Mouse (Mus musculus): Measurements from ENCODE around the gene Galnt6.

Galnt6 gene

DNA sequence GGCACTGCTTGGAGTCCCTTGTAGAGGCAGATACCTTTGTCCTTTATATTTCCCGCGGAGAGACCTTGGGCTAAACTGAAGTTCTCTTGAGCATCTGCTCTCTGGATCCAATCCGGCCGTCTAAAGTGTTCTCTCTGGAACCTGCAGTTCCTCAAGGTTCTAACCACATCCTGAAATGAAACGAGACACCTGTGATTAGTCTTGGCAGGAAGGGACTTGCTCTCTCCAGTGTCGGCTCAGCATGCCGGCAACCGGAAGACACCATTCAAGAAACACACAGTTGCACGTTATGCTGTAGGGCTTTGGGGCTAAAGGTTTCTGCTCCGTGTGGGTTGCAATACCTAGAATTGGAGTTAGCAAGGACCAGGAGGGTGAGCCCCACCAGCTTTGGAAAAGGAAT lies 9.1 kb downstream of the Galnt6 start:
- no peak for DNase-seq (ENCODE audit: low spot score)

DNA sequence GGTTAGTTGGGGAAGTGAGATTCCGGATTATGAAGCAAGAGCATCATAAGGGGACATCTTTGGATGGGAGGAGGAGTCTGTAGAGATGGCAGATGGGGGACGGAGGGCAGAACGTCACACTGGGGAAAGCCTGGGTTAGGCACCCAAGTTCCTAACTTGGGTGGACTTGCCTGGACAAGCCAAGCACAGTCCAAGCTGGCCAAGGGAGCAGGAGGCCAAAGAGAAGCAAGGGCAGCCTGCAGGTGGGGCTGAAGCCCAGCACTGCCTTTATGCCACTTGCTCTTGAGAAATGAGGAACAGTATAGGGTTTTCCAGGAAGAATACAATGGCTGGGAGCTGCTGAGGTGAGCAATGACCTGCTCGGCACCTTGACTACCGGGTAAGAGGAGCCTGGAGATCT lies 10.0 kb downstream of the Galnt6 start:
- no peak for DNase-seq (ENCODE audit: low spot score)

DNA sequence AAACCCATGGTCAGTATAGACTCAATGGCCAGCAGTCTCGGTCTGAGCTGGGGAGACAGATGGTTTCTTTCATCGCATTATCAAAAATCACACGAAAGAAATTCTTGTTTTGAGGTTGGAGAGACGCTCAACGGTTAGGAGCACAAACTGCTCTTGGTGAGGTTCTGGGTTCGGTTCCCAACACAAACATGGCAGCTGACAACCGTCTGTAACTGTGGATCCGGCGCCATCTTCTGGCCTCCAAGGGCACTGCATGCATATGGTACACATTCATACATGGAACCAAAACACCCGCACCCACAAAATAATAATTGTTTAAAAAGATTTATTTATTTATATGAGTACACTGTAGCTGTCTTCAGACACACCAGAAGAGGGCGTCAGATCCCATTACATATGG lies 10.6 kb downstream of the Galnt6 start:
- DNase-seq (ENCODE audit: low spot score): no peak

DNA sequence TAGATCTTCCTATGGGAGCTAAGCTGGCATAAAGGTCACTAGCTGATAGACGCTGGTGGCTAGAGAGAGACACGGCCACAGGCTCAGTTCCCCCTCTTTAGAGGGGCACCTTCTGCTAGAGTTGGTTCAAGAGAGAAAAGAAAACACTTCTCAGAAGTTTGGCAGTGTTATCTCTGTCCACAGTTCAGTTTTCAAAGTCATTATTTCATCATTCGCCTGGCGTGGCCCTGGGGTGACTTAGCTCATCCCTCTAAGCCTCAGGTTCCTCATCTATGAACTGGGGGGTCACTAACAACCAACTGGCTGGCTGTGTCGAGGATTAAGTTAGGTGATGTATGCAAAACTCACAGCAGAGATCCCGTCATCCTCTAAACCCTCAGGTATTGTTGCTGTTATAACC lies 11.2 kb downstream of the Galnt6 start:
- no peak for DNase-seq (ENCODE audit: low spot score)

DNA sequence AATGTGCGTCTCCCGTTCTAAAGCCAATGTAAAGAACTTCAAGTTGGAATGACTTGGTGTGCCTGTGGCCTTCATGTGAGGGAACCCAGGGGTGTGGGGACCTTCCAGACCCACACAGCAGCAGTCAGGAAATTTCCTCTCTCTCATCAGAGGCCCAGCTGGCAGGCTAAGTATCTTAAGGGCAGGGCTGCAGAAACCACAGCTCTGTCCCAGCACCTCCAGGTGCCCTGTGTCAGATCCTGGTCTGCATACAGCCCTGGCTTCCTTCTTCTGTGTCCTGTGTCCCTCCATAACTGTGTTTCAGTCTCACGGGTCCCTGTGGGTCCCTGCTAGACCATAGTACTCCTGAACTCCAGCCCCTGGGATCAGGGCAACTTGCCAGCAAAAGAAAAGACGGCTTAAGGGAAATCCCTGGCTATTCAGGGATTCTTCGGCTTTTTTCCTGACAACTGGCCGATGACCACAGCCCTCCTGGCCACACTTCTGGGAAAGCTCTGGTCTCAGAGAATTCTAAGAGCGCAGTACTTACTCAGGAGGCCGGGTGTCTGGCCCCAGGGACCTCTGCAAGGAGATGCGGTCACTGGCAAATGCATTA lies 13.7 kb downstream of the Galnt6 start:
- no peak for DNase-seq (ENCODE audit: low spot score)

DNA sequence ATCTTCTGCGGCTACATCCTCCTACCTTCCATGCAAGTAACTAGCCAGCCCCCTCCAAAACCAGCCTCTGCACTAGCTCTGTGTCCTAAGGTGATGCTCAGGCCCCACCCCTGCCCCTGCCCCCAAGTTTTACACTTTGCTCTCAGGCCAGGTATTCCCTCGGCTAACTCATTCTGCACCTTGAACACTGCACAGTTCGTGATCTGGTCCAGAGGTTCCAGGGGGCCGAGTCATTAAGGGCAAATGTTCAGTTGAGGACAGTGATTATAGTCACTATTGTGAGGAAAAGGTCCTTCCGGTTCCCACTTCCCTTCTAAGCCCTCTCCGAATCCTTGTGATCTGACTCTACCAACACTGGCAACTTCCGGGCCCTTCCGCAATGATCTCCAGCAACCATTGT lies 14.7 kb downstream of the Galnt6 start:
- no peak for DNase-seq (ENCODE audit: low spot score)

DNA sequence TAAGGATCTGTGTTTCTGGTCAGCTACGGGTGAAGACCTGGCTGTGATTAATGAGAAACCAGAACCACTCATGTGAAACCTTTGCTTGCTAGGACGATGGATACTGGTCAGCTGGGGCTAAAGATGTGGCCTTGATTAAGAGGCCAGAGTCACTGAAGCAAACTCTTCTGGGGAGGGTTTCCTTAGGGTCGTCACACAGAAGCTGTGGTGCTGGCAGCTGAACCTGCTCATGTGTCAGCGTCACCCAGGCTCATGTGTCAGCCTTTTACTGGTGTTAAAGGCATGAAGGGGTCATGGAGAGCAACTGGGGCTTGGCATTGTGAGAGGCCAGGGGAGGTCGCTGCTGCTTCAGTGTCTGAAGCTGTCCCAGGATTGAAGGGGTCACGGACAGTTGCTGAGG lies 18.3 kb downstream of the Galnt6 start:
- no peak for DNase-seq (ENCODE audit: low spot score)

DNA sequence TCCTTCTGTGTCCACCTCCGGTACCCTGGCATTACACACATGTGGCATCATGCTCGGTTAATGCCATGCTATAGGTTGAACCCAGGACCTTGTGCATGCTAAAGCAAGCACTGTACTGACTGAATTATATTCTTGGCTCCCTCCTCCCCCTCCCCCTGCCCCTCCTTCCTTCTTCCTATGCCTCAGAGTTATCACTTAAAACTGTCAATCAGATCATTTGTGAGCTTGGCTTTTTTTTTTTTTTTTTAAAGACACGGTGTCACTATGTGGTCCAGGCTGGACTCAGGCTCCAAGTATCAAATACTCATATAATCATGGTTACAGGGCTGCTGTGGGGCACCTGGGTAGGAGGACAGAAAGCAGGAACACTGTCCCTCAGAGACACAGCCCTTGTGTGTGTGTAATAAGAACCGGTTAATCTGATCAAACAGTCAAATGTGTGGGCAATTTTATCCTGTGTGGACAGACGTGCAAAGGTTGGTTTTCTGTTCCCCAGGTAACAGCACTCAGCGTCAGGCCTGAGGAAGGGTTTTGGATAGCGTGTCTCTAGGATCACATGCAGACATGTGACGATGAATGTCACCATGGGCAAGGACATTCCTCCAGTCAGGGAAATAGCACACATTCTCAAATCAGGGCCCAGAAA lies 20.6 kb downstream of the Galnt6 start:
- no peak for DNase-seq (ENCODE audit: low spot score)

DNA sequence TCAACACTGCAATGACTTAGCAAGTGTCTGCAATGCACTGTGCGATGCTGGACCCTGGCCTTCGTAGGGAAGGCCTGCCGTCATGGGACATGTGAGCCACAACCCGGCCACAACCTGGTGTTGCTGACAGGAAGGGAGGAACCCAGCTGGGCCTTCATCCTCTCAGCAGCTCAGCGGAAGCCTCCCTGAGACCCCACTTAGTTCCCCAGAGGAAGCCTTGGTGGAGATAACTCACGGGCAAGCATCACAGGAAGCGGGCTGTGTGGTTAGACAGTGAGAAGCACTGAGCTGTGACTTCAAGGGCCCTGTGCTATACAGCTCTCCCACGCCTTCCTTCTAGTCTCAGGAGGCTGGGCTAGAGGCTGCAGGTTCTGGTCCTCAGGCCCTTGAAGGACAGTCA lies 22.9 kb downstream of the Galnt6 start:
- no peak for DNase-seq (ENCODE audit: low spot score)

DNA sequence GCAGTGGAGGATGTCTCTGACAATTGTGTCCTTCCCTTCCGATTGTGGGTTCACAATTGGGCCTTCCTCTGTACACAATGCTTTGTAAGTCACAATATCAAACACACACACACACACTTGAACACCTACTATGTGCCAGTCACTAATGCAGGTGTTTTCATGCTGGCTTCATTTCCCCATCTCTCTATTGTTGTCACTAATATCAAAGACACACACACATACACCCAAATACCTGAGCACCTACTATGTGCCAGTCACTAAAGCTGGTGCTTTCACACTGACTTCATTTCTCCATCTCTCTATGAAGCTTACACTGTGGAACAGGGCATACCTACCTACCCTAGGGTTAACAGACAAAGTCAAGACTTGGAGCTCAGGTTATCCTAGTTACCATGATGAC lies 23.8 kb downstream of the Galnt6 start:
- no peak for DNase-seq (ENCODE audit: low spot score)

DNA sequence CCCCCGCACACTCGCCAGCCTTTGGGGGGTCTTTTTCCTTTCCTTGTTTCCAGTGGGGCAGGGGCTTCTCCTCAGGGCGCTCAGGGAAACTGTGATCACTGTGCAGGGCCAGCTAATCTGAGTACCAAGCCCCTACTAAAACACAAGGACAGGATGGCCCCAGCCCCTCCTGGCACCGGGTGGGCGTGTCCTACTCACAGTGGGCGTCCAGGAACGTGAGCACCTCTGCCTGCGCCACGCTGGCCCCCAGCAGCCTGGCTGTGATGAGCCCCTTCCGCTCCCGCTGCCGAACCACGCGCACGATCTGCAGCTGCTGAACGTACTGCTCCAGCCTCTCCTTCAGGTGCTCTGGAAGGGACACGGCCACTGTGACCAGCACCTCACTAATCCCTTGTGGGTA lies 25.3 kb downstream of the Galnt6 start:
- no peak for DNase-seq (ENCODE audit: low spot score)

DNA sequence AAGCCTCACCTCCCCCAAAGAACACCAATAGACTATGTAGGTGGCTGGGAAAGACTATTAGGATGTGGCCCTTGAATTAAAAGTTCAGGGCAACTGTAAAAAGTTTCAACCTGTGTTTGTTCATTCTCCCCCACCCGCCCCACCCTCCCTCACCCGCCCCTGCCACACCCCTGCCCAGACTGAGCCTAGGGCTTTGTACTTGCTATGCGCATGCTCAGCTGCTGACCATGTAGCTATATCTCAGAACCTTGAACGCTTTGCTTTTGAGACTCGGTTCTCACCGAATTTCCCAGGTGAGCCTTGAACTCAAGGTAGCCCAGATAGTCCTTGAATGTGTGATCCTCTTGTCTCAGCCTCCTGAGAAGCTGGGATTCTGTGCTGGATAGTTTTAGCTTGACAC lies 27.3 kb downstream of the Galnt6 start:
- no peak for DNase-seq (ENCODE audit: low spot score)

DNA sequence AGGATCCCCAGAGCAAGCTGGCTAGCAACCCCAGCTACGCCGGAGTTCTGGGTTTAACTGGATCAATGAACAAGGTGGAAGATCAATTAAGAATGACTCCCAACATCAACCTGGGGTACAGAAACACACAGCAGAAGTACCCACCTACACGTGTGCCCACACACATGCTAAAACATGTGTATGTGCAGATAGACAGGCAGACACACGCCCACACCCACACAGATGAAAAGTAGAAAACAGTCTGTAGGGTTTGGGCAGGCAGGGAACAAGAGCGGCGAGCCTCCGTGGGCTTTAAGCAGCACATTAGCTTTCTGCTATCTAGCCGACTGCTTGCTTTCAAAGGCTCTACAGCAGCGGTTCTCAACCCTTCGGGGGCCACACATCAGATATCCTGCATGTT lies 28.1 kb downstream of the Galnt6 start:
- no peak for DNase-seq (ENCODE audit: low spot score)

DNA sequence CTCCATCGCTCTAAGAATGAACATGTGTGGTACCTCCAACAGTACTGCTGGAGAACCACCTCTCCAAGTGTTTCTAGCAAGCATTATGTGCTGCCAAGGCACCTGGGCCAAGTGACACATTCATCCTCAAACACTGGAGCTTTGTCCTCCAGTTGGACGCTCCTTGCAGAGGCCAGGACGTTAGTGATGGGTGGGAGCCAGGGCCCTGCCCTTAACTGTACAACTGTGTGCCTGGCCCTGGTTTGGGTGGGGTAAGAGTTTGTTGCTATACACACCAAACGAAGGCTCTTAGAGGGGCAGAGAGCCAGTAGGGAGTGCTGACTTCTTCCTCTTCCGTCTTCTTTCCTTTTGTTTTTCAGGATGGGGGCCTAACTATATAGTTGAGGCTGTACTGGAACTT lies 28.8 kb downstream of the Galnt6 start:
- no peak for DNase-seq (ENCODE audit: low spot score)

DNA sequence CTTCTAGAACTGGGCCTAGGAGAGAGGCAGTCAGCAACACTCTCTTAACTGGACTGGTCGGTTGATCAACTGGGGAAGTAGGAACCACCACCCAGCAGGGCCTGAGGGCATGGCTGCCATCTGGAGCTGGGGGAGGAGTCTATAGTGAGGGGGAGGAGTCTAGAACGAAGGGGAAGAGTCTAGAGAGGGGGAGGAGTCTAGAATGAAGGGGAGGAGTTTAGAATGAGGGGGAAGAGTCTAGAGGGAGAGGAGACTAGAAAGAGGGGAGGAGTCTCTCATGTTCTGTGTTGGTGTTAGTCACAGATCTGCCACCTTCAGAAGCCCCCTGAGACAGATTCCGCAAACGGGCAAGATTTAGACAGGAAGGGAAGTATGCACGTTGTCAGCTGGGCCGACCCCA lies 29.8 kb downstream of the Galnt6 start:
- no peak for DNase-seq (ENCODE audit: low spot score)

DNA sequence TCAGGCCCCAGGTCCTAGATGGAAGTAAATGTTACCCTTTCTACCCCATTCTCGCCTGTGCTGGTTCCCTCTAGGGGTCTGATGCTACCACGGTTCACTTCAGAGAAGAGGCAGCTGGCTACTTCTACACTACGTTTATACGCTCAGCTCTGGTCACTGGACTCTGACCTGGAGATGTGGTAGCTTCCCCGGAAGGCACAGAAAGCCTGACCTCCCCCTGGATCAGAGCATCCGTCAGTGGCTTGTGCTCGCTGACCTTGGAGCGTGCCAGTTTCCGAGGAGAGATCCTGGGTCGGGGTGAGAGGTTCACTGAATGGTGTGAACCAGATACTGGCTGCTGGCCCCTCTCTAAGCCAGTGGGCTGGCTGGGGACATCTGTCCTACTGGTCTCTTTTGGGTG lies 31.1 kb downstream of the Galnt6 start:
- DNase-seq (ENCODE audit: low spot score): no peak

DNA sequence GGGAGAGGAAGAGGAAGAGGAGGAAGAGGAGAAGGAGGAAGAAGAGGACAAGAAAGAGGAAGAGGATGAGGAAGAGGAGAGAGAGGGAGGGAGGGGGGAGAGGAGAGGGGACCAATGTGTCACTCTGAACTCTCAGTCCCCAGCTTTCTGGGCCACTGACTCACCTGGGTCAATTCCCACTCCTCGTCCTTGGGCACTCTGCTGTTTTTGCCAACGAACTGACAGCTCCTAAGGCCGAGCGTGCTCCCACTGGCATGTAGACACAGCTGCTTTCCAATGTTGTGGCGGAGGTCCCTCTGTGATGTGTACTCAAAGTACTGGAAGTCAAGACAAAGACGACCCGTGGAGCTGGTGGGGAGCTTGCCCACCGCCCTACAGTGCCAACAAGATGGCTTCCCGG lies 34.8 kb downstream of the Galnt6 start:
- DNase-seq (ENCODE audit: low spot score): no peak

DNA sequence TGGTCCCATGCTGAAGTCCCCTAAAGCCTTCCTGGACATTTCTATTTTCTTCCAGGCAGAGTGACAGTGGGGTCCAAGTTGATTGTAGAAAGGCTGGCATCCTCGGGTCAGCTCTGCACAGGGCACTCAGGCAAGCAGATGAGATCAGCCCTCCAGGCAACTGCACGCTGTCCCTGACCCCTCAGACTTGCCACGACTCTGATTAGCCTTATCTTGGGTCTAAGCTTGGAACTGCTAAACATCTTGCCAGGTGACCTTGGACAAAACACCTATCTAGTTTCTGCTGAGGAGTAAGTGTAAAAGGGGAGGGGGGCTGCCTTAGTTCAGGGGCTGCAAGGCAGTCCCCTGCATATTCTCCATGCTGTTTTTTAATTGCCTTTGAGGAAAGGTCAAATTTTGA lies 37.2 kb downstream of the Galnt6 start:
- no peak for DNase-seq (ENCODE audit: low spot score)

DNA sequence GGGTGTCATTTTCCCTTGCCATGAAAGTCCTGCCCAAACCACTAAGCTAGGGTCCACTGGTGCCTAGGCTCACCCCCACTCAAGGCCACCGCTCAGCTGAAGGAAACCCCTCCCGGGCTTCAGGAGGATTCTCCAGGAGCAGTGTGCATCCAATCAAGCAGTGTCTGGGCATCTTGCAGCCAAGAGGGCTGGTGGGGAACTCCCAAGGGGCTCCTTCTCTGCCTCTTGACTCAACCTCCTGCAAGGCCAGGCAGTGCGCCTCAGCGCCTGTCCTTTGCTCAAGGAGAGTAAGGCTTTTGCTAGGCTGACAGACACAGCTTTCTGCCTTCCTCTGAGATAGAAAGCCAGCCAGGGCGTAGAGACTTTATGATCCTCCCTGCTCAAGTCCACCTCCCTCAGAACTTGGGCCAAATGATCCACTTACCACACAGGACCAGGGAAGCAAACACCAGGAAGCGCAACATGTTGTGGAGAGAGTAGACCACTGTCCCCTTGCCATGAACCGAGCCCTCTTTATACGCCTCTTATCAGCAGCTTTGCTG lies 41.7 kb downstream of the Galnt6 start, which contains the start of gene Cela1:
Cela1 (minus strand) TSS at position 492 of the 542 bp plus-strand sequence.
- no peak for DNase-seq (ENCODE audit: low spot score)

DNA sequence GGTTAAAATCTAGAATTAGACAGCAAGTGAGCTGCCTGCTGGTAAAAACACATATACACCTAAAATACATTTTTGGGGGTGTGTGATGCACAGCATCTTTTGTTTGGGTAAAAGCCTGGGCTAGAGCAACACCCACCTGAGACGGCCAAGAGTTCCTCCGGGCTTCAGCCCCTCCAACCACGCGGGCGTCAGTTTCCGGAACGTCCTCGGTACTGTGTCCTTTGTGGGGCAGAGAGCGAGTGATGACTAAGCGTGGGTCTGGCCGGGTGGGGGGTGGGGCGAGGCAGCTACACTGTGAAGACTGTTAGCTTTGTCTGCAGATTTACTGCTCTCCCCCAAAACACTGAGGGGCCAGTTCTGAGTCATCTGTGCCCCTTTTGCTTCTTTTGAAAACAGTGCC lies 42.2 kb downstream of the Galnt6 start:
- DNase-seq (ENCODE audit: low spot score): no peak

DNA sequence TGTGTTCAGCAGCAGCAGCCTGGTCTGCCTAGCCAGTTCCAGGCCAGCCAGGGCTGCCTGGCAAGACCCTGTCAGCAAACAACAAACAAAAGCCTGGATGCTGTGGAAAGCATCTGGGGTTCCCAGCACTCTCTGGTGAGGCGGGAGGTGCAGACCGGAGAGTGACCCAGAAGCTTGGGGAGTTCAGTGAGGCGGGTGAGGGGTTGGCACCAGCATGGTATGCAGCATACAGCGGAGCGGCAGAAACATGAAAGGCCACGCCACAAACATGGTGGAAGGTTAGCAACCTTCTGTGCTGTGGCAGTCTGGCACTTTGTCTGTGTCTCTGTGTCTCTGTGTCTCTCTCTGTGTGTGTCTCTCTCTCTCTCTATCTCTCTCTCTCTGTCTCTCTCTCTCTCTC lies 42.7 kb downstream of the Galnt6 start:
- no peak for DNase-seq (ENCODE audit: low spot score)

DNA sequence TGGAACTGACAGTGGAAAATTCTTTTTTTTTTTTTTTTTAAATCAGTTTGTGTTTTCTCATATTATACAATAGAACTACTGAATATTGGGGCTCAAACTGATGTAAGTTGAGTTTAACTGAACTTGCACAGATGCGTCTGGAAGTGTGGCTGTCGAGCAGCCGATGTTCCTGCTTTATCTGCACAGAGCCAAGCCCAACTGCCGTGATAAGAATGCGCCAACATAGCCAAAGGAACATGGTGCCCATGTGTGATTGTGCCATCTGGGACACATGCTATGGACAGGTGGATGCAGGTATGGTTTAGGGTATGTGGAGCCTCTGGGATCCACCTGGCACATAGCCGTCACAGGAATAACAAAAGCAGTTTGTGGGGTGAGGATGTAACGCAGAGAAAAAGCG lies 43.3 kb downstream of the Galnt6 start:
- DNase-seq (ENCODE audit: low spot score): no peak

DNA sequence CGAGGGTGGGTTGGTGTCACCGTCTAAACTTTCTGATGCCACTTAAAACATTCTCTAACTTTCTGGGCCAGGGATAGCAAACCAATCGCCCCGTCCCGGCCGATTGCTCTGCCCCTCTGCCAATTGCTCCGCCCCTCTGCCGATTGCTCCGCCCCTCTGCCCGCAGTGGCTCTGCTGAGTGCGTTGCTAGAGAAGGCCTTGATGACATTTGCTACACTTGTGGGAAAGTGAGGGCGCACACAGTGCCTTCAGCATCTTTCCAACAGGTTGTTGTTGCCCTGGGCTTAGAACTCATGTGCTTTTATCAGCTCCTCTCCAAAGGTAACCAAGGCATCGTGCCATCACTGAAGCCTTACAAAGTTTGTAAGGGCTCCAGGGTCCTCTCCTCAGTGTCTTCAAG lies 43.9 kb downstream of the Galnt6 start:
- DNase-seq (ENCODE audit: low spot score): no peak

DNA sequence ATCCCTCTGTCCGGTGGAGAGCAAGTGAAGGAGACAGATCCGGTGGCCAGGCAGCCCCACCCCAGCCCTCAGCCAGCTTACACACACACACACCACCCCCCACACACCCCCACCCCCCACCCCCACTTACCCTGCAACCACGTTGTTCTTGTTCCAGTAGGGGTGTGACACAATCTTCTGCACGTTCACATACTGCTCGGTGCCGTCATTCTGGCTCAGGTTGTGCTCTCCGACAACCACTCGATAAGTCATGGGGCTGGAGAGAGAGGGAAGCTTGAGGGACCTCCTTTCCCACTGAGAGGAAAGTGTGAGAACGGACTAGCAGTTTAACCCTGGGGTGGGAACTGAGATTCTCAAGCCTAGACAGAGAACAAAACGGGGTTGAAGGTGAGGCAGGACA lies 44.7 kb downstream of the Galnt6 start:
- no peak for DNase-seq (ENCODE audit: low spot score)

Data from ovary, postnatal 10 days (tissue).